Mouse (Mus musculus) E14TG2a.4 (cell line): ENCODE measurements at regions not wholly inside any gene's neighbourhood (a gene's known extent, or its start where the extent isn't known, plus 50 kb on each side); places are given as distances from the start of the nearest gene placed in this dataset.

Experiments
- H3K27me3 ChIP-seq: 2 replicates; pipeline ENCODE4 v1.6.1; 2014; ENCODE audit warnings: low read length, control low read depth; ENCODE audit not compliant: insufficient read depth
- H3K36me3 ChIP-seq: 2 replicates; pipeline ENCODE4 v1.6.1; 2014; ENCODE audit warnings: low read length, control low read depth; ENCODE audit not compliant: insufficient read depth
- H3K4me1 ChIP-seq: replicated peaks from 2 replicates; pipeline ENCODE4 v1.6.1; 2014; ENCODE audit warnings: low read depth, low read length, control low read depth
- H3K4me3 ChIP-seq: replicated peaks from 2 replicates; pipeline ENCODE4 v1.5.1; 2014; ENCODE audit warnings: mild to moderate bottlenecking, low read length
- H3K9me3 ChIP-seq: 2 replicates; pipeline ENCODE4 v1.6.1; 2014; ENCODE audit warnings: low read length, control low read depth
- CTCF ChIP-seq: conservative IDR thresholded peaks from 2 replicates; pipeline ENCODE4 v1.5.1; 2014; ENCODE audit warnings: low read length
- NANOG ChIP-seq: IDR thresholded peaks from 2 replicates; pipeline ENCODE4 v1.6.1; 2014; ENCODE audit warnings: borderline replicate concordance, low read length, mixed read lengths
- POU5F1 ChIP-seq: IDR thresholded peaks from 2 replicates; pipeline ENCODE4 v1.6.1; 2014; ENCODE audit warnings: low read length, borderline replicate concordance

GRCm38 (mm10) chr12:105898580-105899293, 111.3 kb upstream of the Vrk1 start:
- Histone ChIP-seq H3K4me1 (peaks cover 27% of the 10 kb centered on the region), H3K9me3 (peaks cover 41% of the 10 kb centered on the region), H3K27me3 (no peaks in the 10 kb centered on the region), H3K4me3 (no peak overlapping the region), H3K36me3 (no peaks in the 10 kb centered on the region)
- TF ChIP-seq POU5F1 (no peak), NANOG (no peak)

GRCm38 (mm10) chr12:105899294-105899909, 110.6 kb upstream of the Vrk1 start:
- peaks cover 41% of the 10 kb centered on the region for H3K9me3 ChIP-seq
- TF ChIP-seq POU5F1 (no peak), NANOG (no peak), CTCF (no peak)
- H3K4me1 ChIP-seq, result peaks cover 31% of the 10 kb centered on the region
- H3K27me3 ChIP-seq, result no peaks in the 10 kb centered on the region
- no peak overlapping the region for H3K4me3 ChIP-seq
- H3K36me3 ChIP-seq, result no peaks in the 10 kb centered on the region

- no peaks in the 10 kb centered on the region for H3K36me3 ChIP-seq
- H3K4me1 ChIP-seq, result peaks cover 31% of the 10 kb centered on the region
- H3K27me3 ChIP-seq, result no peaks in the 10 kb centered on the region
- TF ChIP-seq NANOG, result no peak
- no peak for TF ChIP-seq CTCF
- no peak for TF ChIP-seq POU5F1
- H3K9me3 ChIP-seq, result peaks cover 33% of the 10 kb centered on the region
- no peak overlapping the region for H3K4me3 ChIP-seq
Observed at GRCm38 (mm10) chr12:105900479-105900878, 109.5 kb upstream of the Vrk1 start.

GRCm38 (mm10) chr12:105903072-105903471, 107.0 kb upstream of the Vrk1 start:
- no peaks in the 10 kb centered on the region for H3K27me3 ChIP-seq
- H3K4me3 ChIP-seq, result no peak overlapping the region
- H3K36me3 ChIP-seq, result no peaks in the 10 kb centered on the region
- TF ChIP-seq CTCF (peak; percentile 56), NANOG (no peak), POU5F1 (no peak)
- peaks cover 55% of the 10 kb centered on the region for H3K4me1 ChIP-seq
- H3K9me3 ChIP-seq, result peaks cover 7% of the 10 kb centered on the region

- no peaks in the 10 kb centered on the region for H3K36me3 ChIP-seq
- H3K4me1 ChIP-seq, result peaks cover 47% of the 10 kb centered on the region
- no peak for TF ChIP-seq POU5F1
- no peak for TF ChIP-seq CTCF
- TF ChIP-seq NANOG, result no peak
- no peaks in the 10 kb centered on the region; the same call in 1 of the 2 replicates for H3K27me3 ChIP-seq
- no peaks in the 10 kb centered on the region for H3K9me3 ChIP-seq
- no peak overlapping the region for H3K4me3 ChIP-seq
Observed at GRCm38 (mm10) chr12:105906584-105906983, 103.4 kb upstream of the Vrk1 start.

GRCm38 (mm10) chr12:105907851-105908620, 102.0 kb upstream of the Vrk1 start:
- TF ChIP-seq CTCF, result no peak
- peak; percentile 15; the same call in 1 of the 2 replicates for TF ChIP-seq NANOG
- TF ChIP-seq POU5F1, result no peak

GRCm38 (mm10) chr12:105911556-105911955, 98.5 kb upstream of the Vrk1 start:
- Histone ChIP-seq H3K27me3 (no peaks in the 10 kb centered on the region; the same call in 1 of the 2 replicates), H3K9me3 (no peaks in the 10 kb centered on the region), H3K36me3 (no peaks in the 10 kb centered on the region), H3K4me3 (no peak overlapping the region), H3K4me1 (peaks cover 22% of the 10 kb centered on the region)
- TF ChIP-seq NANOG (no peak), CTCF (no peak), POU5F1 (no peak)

More at GRCm38 (mm10) chr12:105907851-105908620, 102.0 kb upstream of the Vrk1 start:
- Histone ChIP-seq H3K4me1 (peaks cover 41% of the 10 kb centered on the region), H3K36me3 (no peaks in the 10 kb centered on the region), H3K9me3 (no peaks in the 10 kb centered on the region), H3K27me3 (no peaks in the 10 kb centered on the region; the same call in 1 of the 2 replicates), H3K4me3 (no peak overlapping the region)

GRCm38 (mm10) chr12:105917388-105917963, 92.6 kb upstream of the Vrk1 start:
- Histone ChIP-seq H3K4me1 (peaks cover 15% of the 10 kb centered on the region), H3K9me3 (peaks cover 2% of the 10 kb centered on the region; the same call in 1 of the 2 replicates), H3K27me3 (no peaks in the 10 kb centered on the region), H3K4me3 (no peak overlapping the region), H3K36me3 (no peaks in the 10 kb centered on the region)
- TF ChIP-seq NANOG (no peak), POU5F1 (no peak), CTCF (no peak)
